Mouse (Mus musculus) neural tube, embryonic 12.5 days (tissue): ENCODE data around the gene Hhipl1. TPM values are rescaled to one million over a fixed set of nuclear protein-coding genes. Genes with fewer than 3 reads are reported as not detected.

Source experiments
- ATAC-seq: fragments of 200-750 bp; cut with Nextera tagmentation; 2 replicates; pipeline ENCODE4 v1.8.0; 2017; ENCODE audit warnings: low read depth, mild to moderate bottlenecking, moderate TSS enrichment, moderate library complexity; ENCODE audit not compliant: low FRiP score
- H3K27ac ChIP-seq: fragments of 300-500 bp; sonication (generic); 2 replicates; pipeline ENCODE4 v1.5.1; 2016
- H3K27me3 ChIP-seq: fragments of 300-500 bp; sonication (generic); replicated peaks from 2 replicates; pipeline ENCODE4 v1.6.1; 2016; ENCODE audit warnings: mild to moderate bottlenecking
- H3K36me3 ChIP-seq: fragments of 300-500 bp; sonication (generic); 2 replicates; pipeline ENCODE4 v1.6.1; 2016; ENCODE audit warnings: mild to moderate bottlenecking
- H3K4me1 ChIP-seq: fragments of 300-500 bp; sonication (generic); 2 replicates; pipeline ENCODE4 v1.6.1; 2016
- H3K4me2 ChIP-seq: fragments of 300-500 bp; sonication (generic); replicated peaks from 2 replicates; pipeline ENCODE4 v1.6.1; 2016; ENCODE audit warnings: mild to moderate bottlenecking
- H3K4me3 ChIP-seq: fragments of 300-500 bp; sonication (generic); 2 replicates; pipeline ENCODE4 v1.5.1; 2016
- H3K9ac ChIP-seq: fragments of 300-500 bp; sonication (generic); 2 replicates; pipeline ENCODE4 v1.6.1; 2016; ENCODE audit warnings: mild to moderate bottlenecking
- H3K9me3 ChIP-seq: fragments of 300-500 bp; sonication (generic); 2 replicates; pipeline ENCODE4 v1.6.1; 2016; ENCODE audit warnings: mild to moderate bottlenecking
- WGBS: fragments of 180-500 bp; shearing (Covaris S2); methylation state at CpG from one replicate; pipeline ENCODE4 v1.1.7; 2016; 5-methylcytosine and 5-hydroxymethylcytosine counted together
- polyA plus RNA-seq: library from polyadenylated mRNA; unstranded; fragments of >200 nt; fragmentation: Nextera tagmentation; extraction: Ambion mirVana; gene quantifications from 2 replicates; pipeline ENCODE4 v1.2.1, GENCODE M21; 2016

Gene Hhipl1
- polyA plus RNA-seq, 1 experiment from 2014 or later, result 2.3 TPM

- peak; percentile 33; the same call in 1 of the 2 replicates for ATAC-seq
- Histone ChIP-seq H3K4me3 (no peak overlapping the region), H3K4me1 (peaks cover 18% of the 10 kb centered on the region), H3K36me3 (no peaks in the 10 kb centered on the region), H3K27me3 (no peaks in the 10 kb centered on the region), H3K27ac (peak overlapping the region; percentile 50; the same call in 1 of the 2 replicates), H3K9ac (0 out of 2 replicates have a peak overlapping the region, but pooled peaks have one; percentile 26), H3K4me2 (peak overlapping the region; percentile 44), H3K9me3 (no peaks in the 10 kb centered on the region)
- WGBS, result 38% methylated on average over 14 of the region's 14 CpGs
These were observed 21.4 kb upstream of the Hhipl1 start for GRCm38 (mm10) chr12:108284455-108285224.

DNA sequence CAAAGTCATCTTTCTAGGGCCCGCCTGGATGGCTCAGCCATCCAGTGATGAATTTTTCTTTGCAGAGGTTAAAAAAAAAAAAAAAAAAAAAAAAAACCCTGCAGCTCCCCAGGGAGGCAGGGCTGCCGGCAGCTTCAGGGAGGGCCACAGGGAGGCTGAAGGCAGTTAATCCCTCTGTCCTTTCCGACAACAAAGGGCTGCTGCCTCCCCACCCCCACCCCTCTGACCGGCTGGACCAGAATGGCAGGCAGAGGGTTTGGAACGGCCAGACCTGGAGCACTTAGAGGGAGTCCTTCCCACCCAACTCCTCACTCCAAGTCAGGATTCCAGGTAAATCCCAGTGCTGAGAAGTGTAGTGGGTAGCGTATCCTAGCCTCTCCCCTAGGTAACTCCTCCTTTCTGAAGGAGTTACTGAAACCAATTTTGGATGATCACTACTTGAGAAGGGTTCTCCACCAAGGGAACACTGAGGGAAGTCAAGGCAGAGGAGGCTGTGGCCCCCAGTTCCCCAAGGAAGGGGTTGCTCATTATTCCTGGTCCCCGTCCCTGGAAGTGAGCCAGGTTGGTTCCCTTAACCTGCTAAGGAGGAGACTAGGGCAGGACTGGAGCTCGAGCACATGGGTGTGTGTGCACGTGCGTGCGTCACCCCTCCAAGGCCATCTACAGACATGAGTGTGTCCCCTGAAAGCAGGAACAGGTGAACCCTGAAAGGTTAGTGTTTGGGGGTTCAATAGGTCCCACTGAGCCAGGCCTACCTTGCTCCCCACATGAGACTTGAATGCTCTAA is 20.7 kb upstream of the Hhipl1 start:
- H3K27ac ChIP-seq, result peak overlapping the region; percentile 75; the same call in 1 of the 2 replicates
- no peaks in the 10 kb centered on the region for H3K27me3 ChIP-seq
- ATAC-seq, result peak; percentile 21; the same call in 1 of the 2 replicates
- H3K4me3 ChIP-seq, result no peak overlapping the region
- peak overlapping the region; percentile 44 for H3K4me2 ChIP-seq
- H3K4me1 ChIP-seq, result peaks cover 18% of the 10 kb centered on the region
- WGBS, result 35% methylated on average over 11 of the region's 11 CpGs
- H3K9ac ChIP-seq, result no peak overlapping the region
- no peaks in the 10 kb centered on the region for H3K36me3 ChIP-seq
- H3K9me3 ChIP-seq, result no peaks in the 10 kb centered on the region

GRCm38 (mm10) chr12:108286381-108286780 is 19.7 kb upstream of the Hhipl1 start:
- Histone ChIP-seq H3K9me3 (no peaks in the 10 kb centered on the region), H3K27me3 (no peaks in the 10 kb centered on the region), H3K4me2 (no peak overlapping the region), H3K36me3 (no peaks in the 10 kb centered on the region), H3K4me1 (peaks cover 18% of the 10 kb centered on the region), H3K9ac (no peak overlapping the region), H3K27ac (no peak overlapping the region), H3K4me3 (no peak overlapping the region)
- ATAC-seq, result no peak
- 76% methylated on average over 4 of the region's 4 CpGs for WGBS

GRCm38 (mm10) chr12:108287011-108287410 is 19.1 kb upstream of the Hhipl1 start:
- Histone ChIP-seq H3K4me1 (peaks cover 21% of the 10 kb centered on the region), H3K27ac (no peak overlapping the region), H3K27me3 (no peaks in the 10 kb centered on the region), H3K4me2 (no peak overlapping the region), H3K9ac (no peak overlapping the region), H3K36me3 (no peaks in the 10 kb centered on the region), H3K9me3 (no peaks in the 10 kb centered on the region), H3K4me3 (no peak overlapping the region)
- WGBS, result 95% methylated on average over 8 of the region's 8 CpGs
- ATAC-seq, result no peak

DNA sequence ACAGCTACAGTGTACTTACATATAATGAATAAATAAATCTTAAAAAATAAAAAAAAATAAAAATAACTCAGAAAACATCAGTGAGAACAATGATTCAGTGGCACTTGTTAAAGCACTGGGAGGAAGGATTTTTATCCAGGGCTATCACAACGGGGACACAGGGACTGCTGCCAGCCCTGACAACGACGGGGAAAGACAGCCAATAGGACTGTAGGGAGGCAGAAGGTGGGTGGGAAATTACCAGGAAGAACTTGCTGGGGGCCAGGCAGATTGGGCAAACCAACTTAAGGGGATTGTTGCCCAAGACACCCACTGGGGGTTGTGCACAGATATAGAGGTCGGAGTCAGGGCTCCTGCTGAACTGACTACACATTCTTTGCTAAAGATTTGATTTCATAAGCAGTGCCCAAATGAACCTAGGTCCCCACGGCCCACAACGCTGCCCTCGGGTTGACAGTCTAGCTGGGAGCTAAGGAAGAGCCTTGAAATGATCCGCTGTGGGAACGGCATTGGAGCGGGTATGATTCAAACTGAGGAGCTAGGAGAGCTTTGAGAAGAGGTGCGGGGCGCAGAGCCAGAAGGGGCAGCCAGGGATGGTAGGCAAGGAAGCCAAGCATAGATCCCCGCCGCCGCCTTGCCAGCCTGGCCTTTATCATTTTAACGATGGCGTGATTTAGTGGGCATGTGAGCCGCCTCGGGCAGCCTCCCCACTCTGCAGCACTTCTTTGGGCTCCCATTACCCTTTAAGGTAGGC is 17.8 kb upstream of the Hhipl1 start:
- 75% methylated on average over 19 of the region's 19 CpGs for WGBS
- Histone ChIP-seq H3K4me1 (peaks cover 31% of the 10 kb centered on the region), H3K4me2 (no peak overlapping the region; the same call in 1 of the 2 replicates)

GRCm38 (mm10) chr12:108292419-108292818 is 13.7 kb upstream of the Hhipl1 start:
- WGBS, result 4% methylated on average over 9 of the region's 9 CpGs
- Histone ChIP-seq H3K27me3 (0 out of 2 replicates have a peak, but pooled peaks cover 3% of the 10 kb centered on the region), H3K27ac (no peak overlapping the region), H3K4me3 (no peak overlapping the region), H3K4me1 (peaks cover 13% of the 10 kb centered on the region), H3K36me3 (no peaks in the 10 kb centered on the region), H3K9me3 (no peaks in the 10 kb centered on the region), H3K9ac (0 out of 2 replicates have a peak overlapping the region, but pooled peaks have one; percentile 38), H3K4me2 (peak overlapping the region; percentile 54)
- ATAC-seq, result peak; percentile 89

More for the DNA sequence above, 17.8 kb upstream of the Hhipl1 start:
- no peak overlapping the region for H3K9ac ChIP-seq
- H3K9me3 ChIP-seq, result no peaks in the 10 kb centered on the region
- no peak for ATAC-seq
- no peak overlapping the region for H3K4me3 ChIP-seq
- H3K27me3 ChIP-seq, result no peaks in the 10 kb centered on the region
- no peak overlapping the region for H3K27ac ChIP-seq
- no peaks in the 10 kb centered on the region for H3K36me3 ChIP-seq

DNA sequence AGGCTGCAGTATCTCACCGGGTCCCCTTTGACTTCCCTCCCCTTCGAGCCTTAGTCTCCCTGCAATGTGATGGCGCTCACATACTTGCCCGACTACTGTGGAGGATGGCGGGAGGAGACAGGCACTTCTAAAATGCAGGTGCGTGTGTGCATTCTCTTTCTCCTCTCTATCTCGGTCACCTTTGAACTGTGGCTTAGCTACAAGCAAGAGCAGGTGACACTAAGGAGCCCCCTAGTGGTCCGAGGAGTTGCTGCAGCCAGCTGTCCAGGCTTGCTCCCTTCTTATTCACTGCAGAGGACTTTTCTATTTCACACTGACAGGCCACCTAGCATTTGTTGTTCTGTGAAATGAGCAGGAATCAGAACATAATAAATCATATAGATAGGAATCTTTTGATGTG is 13.1 kb upstream of the Hhipl1 start:
- no peak overlapping the region for H3K27ac ChIP-seq
- H3K9ac ChIP-seq, result no peak overlapping the region
- peaks cover 13% of the 10 kb centered on the region for H3K4me1 ChIP-seq
- ATAC-seq, result peak; percentile 82
- no peak overlapping the region for H3K4me3 ChIP-seq
- H3K36me3 ChIP-seq, result no peaks in the 10 kb centered on the region
- WGBS, result 4% methylated on average over 8 of the region's 8 CpGs
- H3K27me3 ChIP-seq, result 0 out of 2 replicates have a peak, but pooled peaks cover 3% of the 10 kb centered on the region
- H3K9me3 ChIP-seq, result no peaks in the 10 kb centered on the region
- H3K4me2 ChIP-seq, result peak overlapping the region; percentile 54

- Histone ChIP-seq H3K4me3 (no peak overlapping the region), H3K36me3 (no peaks in the 10 kb centered on the region), H3K27ac (no peak overlapping the region), H3K9ac (no peak overlapping the region), H3K9me3 (no peaks in the 10 kb centered on the region), H3K27me3 (0 out of 2 replicates have a peak, but pooled peaks cover 3% of the 10 kb centered on the region), H3K4me2 (no peak overlapping the region), H3K4me1 (peaks cover 13% of the 10 kb centered on the region)
- 70% methylated on average over 3 of the region's 3 CpGs for WGBS
- no peak for ATAC-seq
These were observed 11.4 kb upstream of the Hhipl1 start for GRCm38 (mm10) chr12:108294620-108295019.

DNA sequence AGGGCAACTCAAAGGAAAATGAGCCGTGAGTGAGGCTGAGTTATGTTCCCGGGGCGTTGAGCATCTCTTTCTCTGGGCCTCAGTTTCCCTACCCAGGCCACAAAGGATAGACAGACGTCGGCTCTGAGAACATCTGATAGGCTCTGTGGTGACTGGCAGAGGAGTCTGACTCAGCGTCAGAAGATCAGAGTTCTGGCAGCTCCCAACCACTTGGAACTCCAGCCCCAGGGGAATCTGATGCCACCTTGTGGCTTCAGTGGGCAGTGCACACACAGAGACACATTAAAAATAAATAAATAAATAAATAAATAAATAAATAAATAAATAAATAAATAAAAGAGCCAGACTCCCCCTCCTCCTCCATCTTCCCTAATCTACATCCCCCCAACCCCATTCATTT is 9.0 kb upstream of the Hhipl1 start:
- 84% methylated on average over 6 of the region's 6 CpGs for WGBS
- ATAC-seq, result no peak
- peaks cover 9% of the 10 kb centered on the region for H3K4me1 ChIP-seq
- 0 out of 2 replicates have a peak, but pooled peaks cover 3% of the 10 kb centered on the region for H3K27me3 ChIP-seq
- H3K27ac ChIP-seq, result no peak overlapping the region
- no peak overlapping the region for H3K4me3 ChIP-seq
- H3K9me3 ChIP-seq, result no peaks in the 10 kb centered on the region
- H3K4me2 ChIP-seq, result no peak overlapping the region
- H3K9ac ChIP-seq, result no peak overlapping the region
- no peaks in the 10 kb centered on the region for H3K36me3 ChIP-seq

GRCm38 (mm10) chr12:108301006-108301405 is 5.1 kb upstream of the Hhipl1 start:
- ATAC-seq, result no peak
- Histone ChIP-seq H3K4me2 (no peak overlapping the region), H3K4me3 (no peak overlapping the region), H3K36me3 (no peaks in the 10 kb centered on the region), H3K9me3 (no peaks in the 10 kb centered on the region), H3K27ac (no peak overlapping the region), H3K27me3 (peaks cover 5% of the 10 kb centered on the region; the same call in 1 of the 2 replicates), H3K9ac (no peak overlapping the region), H3K4me1 (peaks cover 4% of the 10 kb centered on the region; the same call in 1 of the 2 replicates)
- WGBS, result 87% methylated on average over 6 of the region's 6 CpGs

DNA sequence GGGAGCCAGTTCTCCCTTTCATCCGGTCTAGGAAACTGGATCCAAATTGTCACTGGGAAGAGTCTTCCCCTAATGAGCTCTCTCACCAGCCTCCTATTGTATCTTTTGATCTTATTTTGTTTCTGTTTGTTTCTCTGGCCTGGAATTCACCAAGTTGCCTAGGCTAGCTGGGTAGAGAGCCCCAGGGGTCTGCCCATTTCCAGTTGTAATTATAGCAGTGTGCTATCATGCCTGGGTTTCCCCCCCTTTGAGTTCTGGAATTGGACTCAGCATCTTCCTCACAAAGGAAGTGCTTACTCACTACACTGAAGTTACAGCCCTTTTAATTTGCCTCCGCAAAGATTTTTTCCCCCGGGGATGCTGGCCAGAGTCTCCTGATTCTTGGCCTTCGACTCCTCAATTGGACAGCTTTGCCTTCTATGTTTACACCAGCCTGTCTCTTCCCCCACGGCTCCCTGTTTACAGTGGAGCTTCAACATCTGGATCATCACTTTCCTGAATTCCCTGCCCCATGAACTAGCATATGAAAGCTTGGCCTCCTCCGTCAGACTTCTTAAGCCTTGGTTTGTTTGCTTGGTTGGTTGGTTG is 2.2 kb upstream of the Hhipl1 start:
- no peak for ATAC-seq
- Histone ChIP-seq H3K9ac (no peak overlapping the region), H3K36me3 (no peaks in the 10 kb centered on the region), H3K4me2 (no peak overlapping the region), H3K9me3 (no peaks in the 10 kb centered on the region), H3K27me3 (peaks cover 5% of the 10 kb centered on the region; the same call in 1 of the 2 replicates), H3K4me1 (peaks cover 9% of the 10 kb centered on the region; the same call in 1 of the 2 replicates), H3K4me3 (no peak overlapping the region), H3K27ac (no peak overlapping the region)
- WGBS, result 53% methylated on average over 6 of the region's 6 CpGs
